Mouse (Mus musculus) lung, adult 2 months (tissue): ENCODE measurements around the gene Atat1.

Experiments
- CTCF ChIP-seq: fragments of 200-500 bp; IDR thresholded peaks from 2 replicates; pipeline ENCODE4 v1.5.1; 2011; ENCODE audit warnings: mild to moderate bottlenecking, low read length, control low read depth; ENCODE audit not compliant: insufficient read depth
- POLR2A ChIP-seq: fragments of 200-500 bp; IDR thresholded peaks from 2 replicates; pipeline ENCODE4 v1.6.1; 2011; ENCODE audit warnings: low read depth, mild to moderate bottlenecking, control low read depth, low read length, borderline replicate concordance; ENCODE audit errors: extremely low read depth

GRCm38 (mm10) chr17:35927471-35927870 is 17.6 kb upstream of the Atat1 start:
- TF ChIP-seq CTCF = no peak
- TF ChIP-seq POLR2A = no peak
